In the genomic region with DNA sequence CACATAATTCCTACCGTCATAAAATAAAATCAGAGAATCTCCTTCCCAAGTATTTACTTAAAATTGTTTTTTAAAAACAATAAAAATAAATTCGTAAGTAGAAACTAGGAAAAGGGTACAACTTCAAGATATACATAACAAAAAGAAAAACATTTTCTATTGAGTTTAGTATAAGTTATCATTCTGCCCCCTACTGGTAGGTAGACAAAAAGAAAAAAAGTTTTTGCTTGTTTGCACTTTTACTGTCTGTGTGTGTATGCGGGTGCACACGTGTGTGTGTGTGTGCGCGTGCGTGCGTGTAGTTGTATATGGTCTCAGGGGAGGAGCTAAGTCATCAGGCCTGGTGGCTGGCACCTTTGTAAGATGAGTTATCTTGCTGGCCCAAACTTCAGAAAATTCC, we compare ENCODE assay signal across 13 mouse cellular contexts. TPM values are rescaled to one million over a fixed set of nuclear protein-coding genes. Genes with fewer than 3 reads are reported as not detected.
DNase-seq lines count a peak whose midpoint lies in the region; ATAC-seq and TF ChIP-seq lines count a peak whose summit lies in the region.
"Had no signal": no experiment of that assay in that cellular context is flagged by ENCODE, and none has a peak within 500 bp of the region (broad histone marks: within the 10 kb centered on the region; RNA-seq: fewer than 3 reads in every experiment).

No protein-coding gene starts in this region.

- TF ChIP-seq POLR2A in cerebellum, adult 2 months (IDR thresholded peaks at IDR 0.05; ENCODE audit: borderline replicate concordance, insufficient read depth, low read length): no peak
- no peak for TF ChIP-seq POLR2A in liver, adult 2 months (IDR thresholded peaks at IDR 0.05; ENCODE audit: extremely low read depth, insufficient read depth, low read length)
- TF ChIP-seq POLR2A in CH12.LX (IDR thresholded peaks at IDR 0.05; ENCODE audit: low read depth, low read length): no peak

- dilution Hi-C loops in CH12.LX (cut with MboI; ENCODE audit: extremely low pct_ligation_motif_present, extremely low pct_unique_long_range_greater_than_20kb, low sequenced_read_pairs): no loop called here

- in situ Hi-C loops in CH12.LX (cut with MboI; ENCODE audit: low pct_ligation_motif_present, low pct_unique_long_range_greater_than_20kb, low sequenced_read_pairs): no loop called here

- 88% methylated on average over 8 of the region's 8 CpGs for WGBS in cerebellum, adult 2 months
- 85% methylated on average over 8 of the region's 8 CpGs for WGBS in liver, adult 2 months
- WGBS in neural tube, embryonic 15.5 days: 89% methylated on average over 8 of the region's 8 CpGs

- no peak overlapping the region for H3K9ac ChIP-seq in liver, adult 2 months (ENCODE audit: low read depth, low read length)
- H3K9ac ChIP-seq in CH12.LX (ENCODE audit: insufficient read depth, low read depth): no peak overlapping the region
- no peak overlapping the region for H3K9ac ChIP-seq in neural tube, embryonic 15.5 days (replicated peaks)
- H3K9ac ChIP-seq: embryonic facial prominence, embryonic 13.5 days; heart, embryonic 12.5 days; hindbrain, embryonic 14.5 days had no signal

- DNase-seq in cerebellum, adult 2 months: no peak
- DNase-seq in cerebellum, adult 9-11 months: no peak
- DNase-seq in liver, adult 2 months (ENCODE audit: extremely low read depth, low read depth, low spot score): no peak
- DNase-seq in liver (no peak), CH12.LX (ENCODE audit: extremely low read depth) (no peak)
- DNase-seq in frontal cortex, postnatal 36 days (ENCODE audit: low spot score in 2 of 2): no peak

- ATAC-seq in inflammation-experienced regulatory T-cells, adult 6 months: peak; percentile 32
- ATAC-seq in neural tube, embryonic 15.5 days (ENCODE audit: low FRiP score): no peak

- no peak for TF ChIP-seq EP300 in CH12.LX (IDR thresholded peaks at IDR 0.05; ENCODE audit: low read length)

- H3K4me1 ChIP-seq in cerebellum, adult 2 months (ENCODE audit: control insufficient read depth, insufficient read depth, low read length): no peaks in the 10 kb centered on the region
- no peaks in the 10 kb centered on the region for H3K4me1 ChIP-seq in liver, adult 2 months (ENCODE audit: control insufficient read depth, insufficient read depth, low read length)
- no peaks in the 10 kb centered on the region for H3K4me1 ChIP-seq in CH12.LX (ENCODE audit: control insufficient read depth in 1 of 2, insufficient read depth in 2 of 2)
- H3K4me1 ChIP-seq in neural tube, embryonic 15.5 days: no peaks in the 10 kb centered on the region
- H3K4me1 ChIP-seq: embryonic facial prominence, embryonic 13.5 days; heart, embryonic 12.5 days; limb, embryonic 10.5 days had no signal

- no peaks in the 10 kb centered on the region for H3K9me3 ChIP-seq in CH12.LX (replicated peaks; ENCODE audit: low read length)
- no peaks in the 10 kb centered on the region for H3K9me3 ChIP-seq in neural tube, embryonic 15.5 days (replicated peaks)
- H3K9me3 ChIP-seq: embryonic facial prominence, embryonic 13.5 days; heart, embryonic 12.5 days; limb, embryonic 10.5 days had no signal

- peak; percentile 17 for TF ChIP-seq RAD21 in CH12.LX (IDR thresholded peaks at IDR 0.05; ENCODE audit: low read depth, low read length)

- no peak overlapping the region for H3K4me3 ChIP-seq in cerebellum, adult 2 months (replicated peaks; ENCODE audit: insufficient read depth, low read depth, low read length)
- no peak overlapping the region for H3K4me3 ChIP-seq in liver, adult 2 months (ENCODE audit: insufficient read depth, low read depth, low read length)
- no peak overlapping the region for H3K4me3 ChIP-seq in CH12.LX (replicated peaks in 1 of 3; ENCODE audit: low read depth in 2 of 3, low read length in 2 of 3, poor library complexity in 1 of 3)
- no peak overlapping the region for H3K4me3 ChIP-seq in neural tube, embryonic 15.5 days (replicated peaks)
- H3K4me3 ChIP-seq: embryonic facial prominence, embryonic 13.5 days; heart, embryonic 12.5 days; limb, embryonic 10.5 days had no signal

- H3K27ac ChIP-seq in cerebellum, adult 2 months (ENCODE audit: insufficient read depth, low read length): no peak overlapping the region
- H3K27ac ChIP-seq in liver, adult 2 months (replicated peaks; ENCODE audit: insufficient read depth, low read depth, low read length): no peak overlapping the region
- H3K27ac ChIP-seq in CH12.LX (ENCODE audit: insufficient read depth, low read depth): no peak overlapping the region
- H3K27ac ChIP-seq in neural tube, embryonic 15.5 days (replicated peaks): no peak overlapping the region
- H3K27ac ChIP-seq: embryonic facial prominence, embryonic 13.5 days; hindbrain, embryonic 14.5 days; limb, embryonic 10.5 days; macrophage had no signal

- H3K79me2 ChIP-seq in liver, adult 2 months (ENCODE audit: control insufficient read depth, insufficient read depth, low read length): no peaks in the 10 kb centered on the region
- H3K79me2 ChIP-seq in CH12.LX (replicated peaks; ENCODE audit: control insufficient read depth, extremely low read depth, insufficient read depth, poor library complexity, severe bottlenecking): no peaks in the 10 kb centered on the region

- no peak overlapping the region for H3K4me2 ChIP-seq in CH12.LX (ENCODE audit: insufficient read depth, low read depth, poor library complexity, severe bottlenecking)
- no peak overlapping the region for H3K4me2 ChIP-seq in neural tube, embryonic 15.5 days
- H3K4me2 ChIP-seq: embryonic facial prominence, embryonic 13.5 days; heart, embryonic 12.5 days; hindbrain, embryonic 14.5 days had no signal

- TF ChIP-seq CTCF in cerebellum, adult 2 months (IDR thresholded peaks at IDR 0.05; ENCODE audit: borderline replicate concordance, insufficient read depth, low read depth, low read length): peak; percentile 16; the same call in 1 of the 2 replicates
- TF ChIP-seq CTCF in liver, adult 2 months (IDR thresholded peaks at IDR 0.05; ENCODE audit: low read depth, low read length): peak; percentile 34
- TF ChIP-seq CTCF in CH12.LX (conservative IDR thresholded peaks at IDR 0.05 in 1 of 2, IDR thresholded peaks at IDR 0.05 in 1 of 2; ENCODE audit: low read depth in 2 of 2, low read length in 2 of 2): peak in 1 of 2 experiments; percentile 50; a peak in 2 of 4 replicates

- no peaks in the 10 kb centered on the region for H3K36me3 ChIP-seq in liver, adult 2 months (ENCODE audit: control insufficient read depth, insufficient read depth, low read length)
- peaks cover 3 to 4% of the 10 kb centered on the region in 2 experiments for H3K36me3 ChIP-seq in CH12.LX (replicated peaks in 1 of 2; ENCODE audit: control insufficient read depth in 1 of 2, insufficient read depth in 1 of 2, low read length in 1 of 2)
- peaks cover 14% of the 10 kb centered on the region; the same call in 1 of the 2 replicates for H3K36me3 ChIP-seq in neural tube, embryonic 15.5 days
- H3K36me3 ChIP-seq: heart, embryonic 12.5 days; limb, embryonic 10.5 days had no signal

- H3K27me3 ChIP-seq in cerebellum, adult 2 months (ENCODE audit: control insufficient read depth, insufficient read depth, low read length): no peaks in the 10 kb centered on the region
- H3K27me3 ChIP-seq in liver, adult 2 months (ENCODE audit: control insufficient read depth, insufficient read depth, low read length): no peaks in the 10 kb centered on the region
- no peaks in the 10 kb centered on the region for H3K27me3 ChIP-seq in CH12.LX (replicated peaks)
- no peaks in the 10 kb centered on the region for H3K27me3 ChIP-seq in neural tube, embryonic 15.5 days (replicated peaks)
- H3K27me3 ChIP-seq: embryonic facial prominence, embryonic 13.5 days; heart, embryonic 12.5 days had no signal

TF ChIP-seq in CH12.LX, 34 proteins besides CTCF, POLR2A, EP300 and RAD21:
- TF ChIP-seq SMC3 (IDR thresholded peaks at IDR 0.05; ENCODE audit: low read depth, low read length): no peak; the same call in 1 of the 2 replicates
- TF ChIP-seq MAFK (IDR thresholded peaks at IDR 0.05; ENCODE audit: insufficient replicate concordance, low read length): peak; percentile 21; the same call in 1 of the 2 replicates
- no peak for TF ChIP-seq ZMIZ1 (IDR thresholded peaks at IDR 0.05; ENCODE audit: low read depth, low read length)
- peak; percentile 52 for TF ChIP-seq ZNF384 (IDR thresholded peaks at IDR 0.05; ENCODE audit: low read depth, low read length)

RNA-seq across cellular contexts. Expression of gene Gpr137c, which starts 52.2 kb away (rescaled TPM):
- polyA plus RNA-seq in cerebellum, adult 2 months (2012; rRNA removed): 38.7 and 43.6 TPM in 2 replicates
- total RNA-seq in liver, adult 2 months (2014; rRNA removed): 0.81 and 1.6 TPM in 2 replicates
- polyA plus RNA-seq in liver, adult 2 months (2012; rRNA removed): 1.2 and 3.3 TPM in 2 replicates
- total RNA-seq in CH12.LX (2012; rRNA removed): 0.13 and 0.55 TPM in 2 replicates
- 0.12 TPM in 1 of 2 replicates, not detected in the other for total RNA-seq in CH12.LX (2014; rRNA removed)
- polyA plus RNA-seq in CH12.LX (2012; ENCODE audit: insufficient read length, low read depth): 0.07 and 0.19 TPM in 2 replicates
- 1 to 10 TPM in 1 of 3 experiments, under 1 TPM in 2; 0.65 to 1.3 (median 0.83) TPM for polyA plus RNA-seq in inflammation-experienced regulatory T-cells, adult 6 months (2017; shearing (Covaris generic))
- polyA plus RNA-seq in neural tube, embryonic 15.5 days (2015; fragmentation: Nextera tagmentation; extraction: Ambion mirVana): 11.7 and 12.9 TPM in 2 replicates

RNA-seq across cellular contexts. Expression of gene Txndc16, which starts 52.8 kb away (rescaled TPM):
- 42.6 and 45.2 TPM in 2 replicates for polyA plus RNA-seq in cerebellum, adult 2 months (2012; rRNA removed)
- total RNA-seq in liver, adult 2 months (2014; rRNA removed): 8.2 and 10.3 TPM in 2 replicates
- 0.81 and 0.96 TPM in 2 replicates for polyA plus RNA-seq in liver, adult 2 months (2012; rRNA removed)
- total RNA-seq in CH12.LX (2012; rRNA removed) (11.4 and 15.2 TPM in 2 replicates), CH12.LX (2014; rRNA removed) (8.0 and 8.7 TPM in 2 replicates)
- polyA plus RNA-seq in CH12.LX (2012; ENCODE audit: insufficient read length, low read depth): 7.8 and 8.8 TPM in 2 replicates
- polyA plus RNA-seq in inflammation-experienced regulatory T-cells, adult 6 months (2017; shearing (Covaris generic)): 10 to 100 TPM in 2 of 3 experiments, 1 to 10 TPM in 1; 9.8 to 13.3 (median 11.1) TPM
- 32.6 and 36.2 TPM in 2 replicates for polyA plus RNA-seq in neural tube, embryonic 15.5 days (2015; fragmentation: Nextera tagmentation; extraction: Ambion mirVana)
